Mouse (Mus musculus) heart, adult 9 months (tissue): ENCODE results near the gene Nox1.

Experiments
- DNase-seq, 2 experiments: peaks; one replicate each; pipeline ENCODE4 v3.0.0; 2022; ENCODE audit warnings: low spot score in 2 of 2

Nox1 gene

DNA sequence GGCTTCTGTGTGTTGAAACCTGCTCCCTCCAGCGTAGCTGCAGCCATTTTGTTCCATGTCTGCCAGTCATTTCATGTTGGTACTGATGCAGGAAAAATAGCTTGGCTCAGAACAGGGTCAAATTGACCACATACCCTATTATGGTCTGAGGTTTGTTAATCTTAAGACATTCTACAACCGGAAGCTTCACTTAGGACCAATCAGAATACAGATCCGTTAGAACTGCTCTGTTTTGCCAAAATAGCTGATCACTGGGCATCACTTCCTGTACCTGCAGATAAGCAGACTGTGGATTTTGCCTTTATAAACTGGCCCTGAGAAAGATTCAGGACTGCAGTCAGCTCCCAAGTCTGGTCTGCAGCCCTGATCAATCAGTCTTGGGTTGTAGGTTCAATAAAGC lies 93.2 kb downstream of the Nox1 start:
- DNase-seq = no peak

DNA sequence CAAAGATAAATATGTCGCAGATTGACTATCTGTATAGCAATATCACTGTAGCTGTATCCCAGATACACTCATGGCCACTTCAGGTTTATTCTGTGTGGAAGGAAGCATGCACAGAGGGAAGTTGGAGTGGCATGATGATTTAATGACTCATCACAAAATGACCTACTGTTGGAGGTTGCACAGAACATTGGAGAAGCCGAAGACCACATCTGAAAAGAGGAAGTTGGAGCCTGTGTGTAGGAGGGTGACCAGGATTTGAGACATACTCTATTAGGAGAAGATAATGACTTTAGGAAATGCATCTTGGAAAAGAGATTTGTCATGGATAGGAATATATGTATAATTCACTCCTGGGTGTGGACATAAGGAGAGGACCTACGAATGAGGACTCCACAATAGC lies 105.3 kb downstream of the Nox1 start:
- peak in 1 of 2 experiments; percentile 2 for DNase-seq

DNA sequence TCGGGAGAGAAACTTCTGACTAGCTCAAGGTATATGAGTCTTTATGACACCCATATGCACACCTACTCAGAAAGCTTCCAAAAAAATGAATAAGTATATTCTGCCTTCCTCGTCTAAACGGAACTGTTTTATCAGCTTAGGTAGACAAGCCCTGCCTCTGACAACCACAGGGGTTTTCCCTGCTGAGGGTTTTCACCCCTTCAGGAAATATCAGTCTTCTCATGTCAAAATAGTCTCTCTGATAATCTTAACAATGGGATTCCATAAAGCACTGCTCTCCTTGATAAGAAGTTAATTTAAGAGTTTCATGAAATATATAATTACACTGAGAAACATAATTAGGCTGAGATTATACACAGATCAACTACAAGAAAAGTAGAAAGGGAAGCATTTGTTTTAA lies 110.0 kb downstream of the Nox1 start:
- no peak for DNase-seq

DNA sequence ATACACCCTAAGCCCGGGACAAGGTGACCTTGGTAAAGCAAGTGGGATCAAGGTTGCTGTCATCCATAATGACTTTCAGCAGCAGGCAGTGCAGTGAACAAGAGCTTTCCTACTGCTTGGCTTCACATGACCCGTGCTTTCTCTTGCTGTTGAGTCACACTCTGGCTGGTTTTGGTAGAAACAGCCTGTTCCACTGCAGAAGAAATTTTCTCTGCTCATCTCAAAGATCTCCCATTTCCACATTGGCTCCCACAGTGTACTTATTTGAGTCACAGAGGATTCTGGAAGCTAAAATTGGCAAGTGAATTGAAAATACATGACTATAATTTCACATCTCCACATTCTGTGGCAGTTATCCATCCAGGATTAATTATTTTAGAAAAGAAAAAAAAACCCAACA lies 119.1 kb downstream of the Nox1 start:
- DNase-seq = no peak

DNA sequence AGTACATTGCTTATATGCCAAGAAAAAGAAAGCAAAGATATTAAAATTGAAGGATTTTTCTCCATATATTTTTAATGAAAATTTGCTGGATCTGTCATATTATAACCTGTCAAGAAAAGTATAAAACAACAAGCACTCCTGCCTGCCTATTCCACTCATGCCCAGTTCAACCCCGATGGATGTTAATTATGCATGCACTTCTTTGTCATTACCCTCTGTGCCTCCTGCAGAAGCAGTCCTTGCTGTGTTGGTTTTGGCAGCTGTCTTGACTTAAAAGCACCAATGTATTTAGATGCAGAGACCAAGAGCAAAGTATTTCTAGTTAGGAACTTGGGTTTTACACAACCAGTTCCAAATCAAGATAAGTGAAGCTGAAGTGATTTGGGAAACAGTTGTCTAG lies 136.3 kb downstream of the Nox1 start:
- no peak for DNase-seq

DNA sequence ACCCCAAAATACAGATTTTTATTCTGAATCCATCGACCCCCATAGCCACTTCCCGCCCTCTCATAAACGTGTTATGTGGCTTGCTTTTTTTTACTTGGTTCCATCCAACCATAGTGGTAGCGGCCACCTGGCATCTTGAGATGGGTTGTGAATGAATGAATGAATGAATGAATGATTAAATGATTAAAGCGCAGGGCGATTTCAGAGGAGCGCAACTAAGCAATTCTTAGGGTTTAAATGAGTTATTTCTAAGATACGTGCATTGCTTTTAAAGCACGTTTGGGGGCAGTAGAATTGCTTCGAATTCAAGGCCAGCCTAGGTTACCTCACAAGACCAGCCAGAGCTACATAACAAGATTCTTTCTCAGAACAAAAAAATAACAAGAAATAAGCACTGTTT lies 162.0 kb downstream of the Nox1 start:
- peak in 1 of 2 experiments; percentile 1 for DNase-seq

DNA sequence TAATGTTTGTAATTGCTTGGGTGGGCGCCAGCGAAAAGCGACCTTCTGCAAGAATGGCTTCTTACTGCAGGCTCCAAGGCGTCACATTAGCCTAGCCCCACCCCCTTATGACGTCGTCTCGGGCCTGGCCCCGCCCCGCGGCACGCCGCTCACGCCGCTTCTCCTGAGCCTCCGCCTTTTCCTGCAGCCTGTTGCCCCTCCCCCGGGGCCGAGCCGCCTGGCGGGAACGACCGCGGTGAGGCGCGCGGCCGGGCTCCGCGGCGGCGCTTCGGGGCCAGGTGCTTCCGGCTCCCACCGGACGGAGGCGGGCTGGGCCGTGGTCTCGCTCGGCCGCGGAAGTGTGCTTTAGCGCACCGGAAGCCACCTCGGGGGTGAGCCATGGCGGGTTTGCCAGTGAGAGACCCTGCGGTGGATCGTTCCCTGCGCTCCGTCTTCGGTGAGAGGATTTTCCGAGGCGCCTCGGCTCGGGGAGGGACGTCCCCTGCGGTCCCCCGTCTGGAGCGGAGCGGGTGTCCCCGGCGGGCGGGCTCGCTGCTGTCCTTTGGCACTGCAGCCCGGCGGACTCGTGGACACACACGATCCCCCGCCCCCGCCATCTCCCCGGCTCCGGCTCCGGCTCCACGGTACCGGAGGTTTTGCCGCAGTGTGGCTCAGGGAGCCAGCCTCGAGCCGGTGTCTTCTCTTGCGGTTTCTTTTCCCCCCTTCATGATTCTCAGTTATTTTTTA lies 162.6 kb downstream of the Nox1 start, which contains the start of gene Cstf2:
TSS of gene Cstf2 (plus strand) at position 201 of the 726 bp plus-strand sequence.
- DNase-seq = peak; percentile 90 to 93

DNA sequence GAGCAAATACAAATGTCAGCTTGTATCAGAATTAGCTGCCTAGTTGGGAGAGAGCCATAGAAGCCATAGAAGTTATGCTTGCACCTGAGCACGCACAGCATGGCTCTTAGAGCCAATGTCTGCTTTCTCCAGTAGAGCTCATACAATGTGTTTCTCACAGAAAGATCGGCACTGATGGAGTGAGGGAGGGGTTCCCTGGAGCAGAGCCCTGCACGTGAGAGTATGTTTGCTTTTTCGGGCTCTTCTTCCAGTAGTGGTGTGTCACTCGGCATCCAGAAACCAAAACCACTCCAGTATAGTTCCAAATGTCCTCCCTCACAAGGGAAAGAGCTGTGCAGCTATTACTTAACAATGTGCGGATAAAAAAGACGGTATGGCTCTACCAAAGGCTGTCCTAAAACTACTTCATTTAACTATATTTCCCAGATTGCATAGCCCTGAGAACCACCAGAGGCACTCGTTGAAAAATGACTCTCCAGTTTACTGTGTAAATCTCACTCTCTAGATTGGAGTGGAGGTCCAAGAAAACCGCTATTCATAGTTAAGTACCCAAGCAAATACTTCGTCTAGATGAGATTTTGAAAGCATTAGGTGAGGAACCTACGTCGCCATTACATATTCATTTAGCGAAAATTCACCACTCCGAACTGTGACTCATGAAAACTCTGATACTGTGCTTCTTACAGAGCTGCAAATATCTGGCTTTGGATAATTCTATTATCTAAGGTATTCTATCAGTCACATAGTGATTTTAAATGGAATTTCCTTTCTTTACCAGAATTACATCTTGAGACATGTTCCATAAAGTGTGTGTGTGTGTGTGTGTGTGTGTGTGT lies 163.5 kb downstream of the Nox1 start:
- DNase-seq = no peak

DNA sequence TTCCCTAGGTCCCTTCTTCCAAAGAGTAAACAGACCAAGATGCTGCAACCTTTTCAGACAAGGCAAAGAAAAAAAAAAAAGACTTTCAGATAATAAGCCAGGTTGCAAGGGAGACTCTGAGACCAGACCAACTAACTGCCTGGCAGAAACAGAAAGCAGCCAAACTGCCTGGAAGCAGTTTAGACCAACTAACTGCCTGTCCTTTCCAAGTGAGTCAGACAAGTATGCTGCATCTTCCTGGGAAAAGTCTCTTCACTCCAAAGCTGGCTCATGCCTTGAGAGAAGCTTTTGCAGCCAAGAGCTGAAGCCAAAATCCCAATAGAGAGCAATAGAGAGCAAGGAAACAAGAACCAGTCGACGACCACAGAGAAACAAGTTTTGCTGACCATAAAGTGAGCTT lies 164.9 kb downstream of the Nox1 start:
- peak; percentile 11 to 22 for DNase-seq

DNA sequence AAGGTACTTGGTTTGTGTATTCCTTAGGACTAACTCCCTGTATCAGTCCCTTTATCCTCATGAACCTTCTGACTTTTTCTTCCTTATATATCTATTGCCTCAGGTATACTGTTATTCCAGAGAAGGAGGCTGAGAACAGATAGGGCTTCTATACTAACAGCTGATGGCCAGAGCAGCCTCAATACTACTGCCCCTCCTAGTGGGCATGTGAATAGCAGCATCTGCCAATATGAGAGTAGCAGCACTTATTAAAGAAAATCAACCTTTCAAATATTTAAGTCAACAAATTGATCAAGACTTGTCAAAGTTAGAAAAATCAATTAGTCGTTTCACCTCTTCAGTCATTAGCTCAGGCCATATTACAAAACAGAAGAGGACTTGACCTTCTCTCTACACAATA lies 172.8 kb downstream of the Nox1 start:
- DNase-seq = no peak
